Mouse (Mus musculus): ENCODE measurements around the gene Cbln4. TPM values are rescaled to one million over a fixed set of nuclear protein-coding genes. Genes with fewer than 3 reads are reported as not detected.

Gene Cbln4
- polyA plus RNA-seq, 1 experiment = not detected

DNA sequence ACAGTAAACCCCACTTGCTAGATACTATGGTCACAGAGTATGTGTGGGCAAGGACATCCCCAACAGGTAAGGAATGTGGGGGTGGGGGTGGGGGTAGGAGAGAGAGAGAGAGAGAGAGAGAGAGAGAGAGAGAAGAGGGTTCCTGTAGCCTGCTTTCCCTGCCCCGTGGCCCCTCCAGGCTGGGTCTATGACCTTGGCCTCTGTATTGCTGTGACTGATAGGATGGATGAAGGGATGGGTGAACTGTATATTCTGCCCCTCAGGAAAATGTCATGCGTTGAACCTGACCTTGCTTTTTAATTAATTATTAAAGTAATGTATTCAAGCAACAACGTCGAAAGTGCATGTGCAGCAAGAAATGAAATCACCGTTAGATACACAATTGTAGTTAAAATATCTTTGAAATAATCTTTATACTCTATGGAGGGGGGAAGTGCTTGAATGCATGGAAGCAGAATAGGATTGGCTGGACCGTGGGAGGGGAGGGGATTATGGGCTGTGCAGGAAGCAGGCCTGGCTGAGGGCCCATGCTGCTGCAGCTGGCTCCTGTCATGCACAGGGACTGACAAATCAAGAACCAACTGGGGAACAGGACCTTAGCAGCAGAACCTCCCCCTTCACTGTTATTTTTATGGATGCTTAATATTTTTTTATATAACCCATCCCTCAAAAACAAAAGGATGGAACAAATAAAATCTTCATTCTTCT is 46.1 kb downstream of the Cbln4 start:
- no peak overlapping the region for H3K27ac ChIP-seq (ENCODE audit: control insufficient read depth, insufficient read depth, low read depth, low read length, poor library complexity)
- no peak overlapping the region for H3K4me3 ChIP-seq (replicated peaks; ENCODE audit: control insufficient read depth, low read depth, low read length)
- TF ChIP-seq CTCF (IDR thresholded peaks at IDR 0.05; ENCODE audit: control insufficient read depth, insufficient read depth, low read length) (no peak), POLR2A (IDR thresholded peaks at IDR 0.05; ENCODE audit: borderline replicate concordance, control insufficient read depth, low read depth, low read length) (no peak)
- WGBS = 67% methylated on average over 6 of the region's 6 CpGs
- no peaks in the 10 kb centered on the region for H3K4me1 ChIP-seq (ENCODE audit: control insufficient read depth, insufficient read depth, low read length)

DNA sequence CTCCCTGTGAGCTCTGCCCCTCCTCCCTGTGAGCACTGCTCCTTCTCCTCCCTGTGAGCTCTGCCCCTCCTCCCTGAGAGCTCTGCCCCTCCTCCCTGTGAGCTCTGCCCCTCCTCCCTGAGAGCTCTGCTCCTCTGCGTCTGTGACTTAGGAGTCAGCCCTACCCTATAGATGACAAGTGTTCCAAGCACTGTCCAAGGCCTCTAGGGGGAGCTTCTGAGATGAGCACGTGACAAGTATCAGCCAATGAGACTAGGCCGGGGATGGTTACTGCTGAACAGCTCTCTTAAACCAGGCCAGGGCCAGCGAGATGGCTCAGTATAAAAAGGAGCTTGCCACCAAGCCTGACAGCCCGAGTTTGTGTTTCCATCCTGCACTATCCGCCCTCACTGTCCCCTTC is 48.4 kb downstream of the Cbln4 start:
- Histone ChIP-seq H3K27ac (ENCODE audit: control insufficient read depth, insufficient read depth, low read depth, low read length, poor library complexity) (no peak overlapping the region), H3K4me1 (ENCODE audit: control insufficient read depth, insufficient read depth, low read length) (no peaks in the 10 kb centered on the region), H3K4me3 (replicated peaks; ENCODE audit: control insufficient read depth, low read depth, low read length) (no peak overlapping the region)
- no peak for TF ChIP-seq CTCF (IDR thresholded peaks at IDR 0.05; ENCODE audit: control insufficient read depth, insufficient read depth, low read length)
- TF ChIP-seq POLR2A (IDR thresholded peaks at IDR 0.05; ENCODE audit: borderline replicate concordance, control insufficient read depth, low read depth, low read length) = no peak
- WGBS = 63% methylated on average over 6 of the region's 6 CpGs

- no peak overlapping the region for H3K27ac ChIP-seq (ENCODE audit: control insufficient read depth, insufficient read depth, low read depth, low read length, poor library complexity)
- WGBS = 81% methylated on average over 5 of the region's 5 CpGs
- no peak for TF ChIP-seq POLR2A (IDR thresholded peaks at IDR 0.05; ENCODE audit: borderline replicate concordance, control insufficient read depth, low read depth, low read length)
- no peak for TF ChIP-seq CTCF (IDR thresholded peaks at IDR 0.05; ENCODE audit: control insufficient read depth, insufficient read depth, low read length)
- no peak overlapping the region for H3K4me3 ChIP-seq (replicated peaks; ENCODE audit: control insufficient read depth, low read depth, low read length)
- no peaks in the 10 kb centered on the region for H3K4me1 ChIP-seq (ENCODE audit: control insufficient read depth, insufficient read depth, low read length)
Observed at GRCm38 (mm10) chr2:171994240-171994639, 49.0 kb downstream of the Cbln4 start.

GRCm38 (mm10) chr2:171986686-171987085 is 56.6 kb downstream of the Cbln4 start:
- 47% methylated on average over 6 of the region's 6 CpGs for WGBS
- TF ChIP-seq CTCF (IDR thresholded peaks at IDR 0.05; ENCODE audit: control insufficient read depth, insufficient read depth, low read length) (no peak), POLR2A (IDR thresholded peaks at IDR 0.05; ENCODE audit: borderline replicate concordance, control insufficient read depth, low read depth, low read length) (no peak)
- no peak overlapping the region for H3K4me3 ChIP-seq (replicated peaks; ENCODE audit: control insufficient read depth, low read depth, low read length)
- no peak overlapping the region for H3K27ac ChIP-seq (ENCODE audit: control insufficient read depth, insufficient read depth, low read depth, low read length, poor library complexity)
- no peaks in the 10 kb centered on the region for H3K4me1 ChIP-seq (ENCODE audit: control insufficient read depth, insufficient read depth, low read length)

Other genes starting within 250 kb of the Cbln4 start
- gene Mc3r, start 205.0 kb upstream of the Cbln4 start, polyA plus RNA-seq (2011; ENCODE audit: insufficient read depth, insufficient read length, low replicate concordance, missing spikeins) = not detected in 2 replicates

All from bone marrow, adult 2 months (tissue).